Mouse (Mus musculus): ENCODE measurements around the gene Crabp2. TPM values are rescaled to one million over a fixed set of nuclear protein-coding genes. Genes with fewer than 3 reads are reported as not detected.

The Crabp2 gene
- polyA plus RNA-seq, 1 experiment from 2014 or later, result 834 TPM

DNA sequence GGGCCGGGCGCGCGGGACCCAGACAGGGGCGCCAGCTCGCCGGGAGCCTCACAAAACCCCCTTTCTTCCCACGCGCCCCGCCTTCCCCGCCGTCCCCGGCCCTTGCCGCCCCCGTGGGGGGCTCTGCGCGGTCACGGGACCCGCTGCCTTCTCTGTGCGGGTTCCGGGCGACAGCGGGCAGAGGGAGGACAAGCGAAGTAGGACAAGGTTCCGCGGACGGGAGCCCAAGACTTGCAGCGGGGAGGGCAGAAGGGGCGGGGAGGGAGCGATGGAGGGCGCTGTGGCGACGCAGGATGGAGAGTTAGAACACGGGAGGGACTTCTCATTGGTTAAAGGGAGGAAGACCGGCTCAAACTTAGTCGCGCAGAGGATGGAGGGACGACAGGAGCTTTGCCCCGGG lies 51.7 kb downstream of the Crabp2 start, which contains the start of gene Bcan:
Gene Bcan (minus strand): TSS at position 50 of the 400 bp plus-strand sequence.
- no peaks in the 10 kb centered on the region for H3K36me3 ChIP-seq (replicated peaks)
- H3K9me3 ChIP-seq, result no peaks in the 10 kb centered on the region
- H3K27ac ChIP-seq, result peak within 1 kb of the TSS; percentile 12; the same call in 1 of the 2 replicates
- no peak for DNase-seq (ENCODE audit: extremely low spot score, low spot score)
- H3K4me1 ChIP-seq, result peaks cover 61% of the 10 kb centered on the region
- peaks cover 97% of the 10 kb centered on the region for H3K27me3 ChIP-seq (ENCODE audit: poor library complexity, severe bottlenecking)
- H3K4me3 ChIP-seq, result peak within 1 kb of the TSS; percentile 54
- WGBS, result under 1% methylated on average over 39 of the region's 39 CpGs

DNA sequence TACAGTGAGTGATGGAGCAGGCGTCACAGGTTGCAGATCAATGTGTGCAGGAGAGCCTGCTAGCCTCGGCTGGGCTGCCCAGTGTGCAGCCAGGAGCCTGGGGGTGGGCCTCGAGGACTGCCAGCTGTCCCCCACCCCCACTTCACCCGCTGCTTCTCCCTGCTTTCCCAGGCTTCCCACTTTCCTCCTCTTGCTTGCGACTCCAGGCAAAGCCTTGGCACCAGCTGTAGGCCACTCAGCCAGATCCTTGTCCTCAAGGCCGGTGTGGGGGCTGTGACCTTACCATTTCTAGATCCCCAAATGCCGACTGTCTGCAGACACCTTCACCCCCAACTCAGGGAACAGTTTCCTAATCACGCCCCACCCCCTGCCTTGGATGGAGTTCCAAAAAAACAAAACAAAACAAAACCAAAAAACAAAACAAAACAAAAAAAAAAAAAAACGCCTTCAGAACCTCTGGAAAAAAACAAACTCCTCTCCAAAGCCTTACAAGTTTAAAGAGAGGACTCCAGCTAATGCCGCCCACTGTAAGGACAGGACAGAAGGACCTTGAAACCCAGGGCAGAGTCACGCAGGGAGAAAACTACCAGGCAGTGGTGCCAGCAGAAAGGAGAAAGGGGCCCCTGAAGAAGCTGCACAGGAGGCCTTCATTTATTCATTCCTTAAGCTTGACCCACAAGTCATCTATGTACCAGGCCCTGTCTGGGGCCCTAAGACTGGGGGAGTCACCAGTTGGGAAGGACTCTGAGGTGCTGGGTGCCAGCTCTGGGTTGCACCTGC lies 52.5 kb downstream of the Crabp2 start:
- no peak overlapping the region for H3K27ac ChIP-seq
- 12% methylated on average over 11 of the region's 11 CpGs for WGBS
- peak overlapping the region; percentile 54 for H3K4me3 ChIP-seq
- peaks cover 55% of the 10 kb centered on the region for H3K4me1 ChIP-seq
- no peaks in the 10 kb centered on the region for H3K36me3 ChIP-seq (replicated peaks)
- no peak for DNase-seq (ENCODE audit: extremely low spot score, low spot score)
- H3K9me3 ChIP-seq, result peaks cover 3% of the 10 kb centered on the region; the same call in 1 of the 2 replicates
- H3K27me3 ChIP-seq (ENCODE audit: poor library complexity, severe bottlenecking), result peaks cover 97% of the 10 kb centered on the region

DNA sequence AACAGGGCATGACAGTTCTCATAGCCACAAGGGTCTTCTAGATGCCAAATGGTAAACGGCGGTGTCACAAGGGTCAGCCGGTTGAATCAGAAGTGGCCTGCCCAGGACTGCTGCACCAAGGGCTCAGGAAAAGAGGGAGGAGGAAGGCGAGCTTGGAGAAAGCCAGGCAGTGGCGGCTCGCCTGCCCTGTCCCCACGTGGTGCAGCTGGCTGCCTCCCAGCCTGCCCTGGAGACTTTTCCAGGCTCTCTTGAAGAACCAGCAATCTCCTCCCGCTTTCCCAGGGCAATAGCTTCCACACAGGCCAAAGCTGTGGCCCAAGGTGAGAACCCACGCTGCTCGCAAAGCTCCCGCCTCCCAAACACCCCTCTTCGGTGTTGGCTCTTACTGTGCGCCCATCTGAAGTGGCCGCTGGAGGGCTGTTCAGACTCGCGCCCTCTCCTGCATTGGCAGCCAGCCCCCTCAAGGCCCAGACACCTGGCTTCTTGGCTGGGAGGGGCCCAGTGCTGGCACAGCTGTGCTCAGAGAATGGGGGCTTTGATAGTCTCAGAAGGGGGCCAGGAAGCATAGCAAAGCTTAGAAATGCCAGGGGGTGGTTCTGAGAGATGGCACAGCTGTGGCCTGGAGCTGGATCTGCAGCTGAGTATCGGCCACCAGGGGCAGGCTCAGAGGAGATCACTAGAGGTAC lies 54.0 kb downstream of the Crabp2 start:
- Histone ChIP-seq H3K4me1 (peaks cover 40% of the 10 kb centered on the region), H3K27me3 (ENCODE audit: poor library complexity, severe bottlenecking) (peaks cover 82% of the 10 kb centered on the region), H3K36me3 (replicated peaks) (no peaks in the 10 kb centered on the region), H3K9me3 (peaks cover 8% of the 10 kb centered on the region; the same call in 1 of the 2 replicates), H3K27ac (no peak overlapping the region), H3K4me3 (peak overlapping the region; percentile 11; the same call in 1 of the 2 replicates)
- WGBS, result 6% methylated on average over 17 of the region's 17 CpGs
- DNase-seq (ENCODE audit: extremely low spot score, low spot score), result peak; percentile 15

Other genes with a start within 250 kb of the Crabp2 start
- gene Lrrc71, start 200.0 kb upstream of the Crabp2 start, polyA plus RNA-seq (2016; fragmentation: Nextera tagmentation; extraction: Ambion mirVana), result 0.31 and 0.32 TPM in 2 replicates
- gene Ntrk1, start 153.5 kb upstream of the Crabp2 start, polyA plus RNA-seq (2016; fragmentation: Nextera tagmentation; extraction: Ambion mirVana), result 0.38 and 0.46 TPM in 2 replicates
- gene Insrr, start 151.7 kb upstream of the Crabp2 start, polyA plus RNA-seq (2016; fragmentation: Nextera tagmentation; extraction: Ambion mirVana), result 0.06 and 0.14 TPM in 2 replicates
- gene Pear1, start 124.4 kb upstream of the Crabp2 start, polyA plus RNA-seq (2016; fragmentation: Nextera tagmentation; extraction: Ambion mirVana), result 10.7 and 11.2 TPM in 2 replicates
- 0.09 and 0.10 TPM in 2 replicates for gene Sh2d2a, start 101.9 kb upstream of the Crabp2 start, polyA plus RNA-seq (2016; fragmentation: Nextera tagmentation; extraction: Ambion mirVana)
- 16.9 and 17.3 TPM in 2 replicates for gene Prcc, start 63.1 kb upstream of the Crabp2 start, polyA plus RNA-seq (2016; fragmentation: Nextera tagmentation; extraction: Ambion mirVana)
- gene Hdgf, start 42.3 kb upstream of the Crabp2 start, polyA plus RNA-seq (2016; fragmentation: Nextera tagmentation; extraction: Ambion mirVana), result 199 and 219 TPM in 2 replicates
- 71.4 and 74.8 TPM in 2 replicates for gene Mrpl24, start 29.2 kb upstream of the Crabp2 start, polyA plus RNA-seq (2016; fragmentation: Nextera tagmentation; extraction: Ambion mirVana)
- 87.7 and 88.3 TPM in 2 replicates for gene Isg20l2, start 18.4 kb upstream of the Crabp2 start, polyA plus RNA-seq (2016; fragmentation: Nextera tagmentation; extraction: Ambion mirVana)
- 19.1 and 22.8 TPM in 2 replicates for gene Rrnad1, start 17.9 kb upstream of the Crabp2 start, polyA plus RNA-seq (2016; fragmentation: Nextera tagmentation; extraction: Ambion mirVana)
- 81.2 and 86.9 TPM in 2 replicates for gene Nes, start 22.4 kb downstream of the Crabp2 start, polyA plus RNA-seq (2016; fragmentation: Nextera tagmentation; extraction: Ambion mirVana)
- 0.17 TPM in 2 replicates for gene Bcan, start 51.6 kb downstream of the Crabp2 start, polyA plus RNA-seq (2016; fragmentation: Nextera tagmentation; extraction: Ambion mirVana)
- not detected in 2 replicates for gene Hapln2, start 78.9 kb downstream of the Crabp2 start, polyA plus RNA-seq (2016; fragmentation: Nextera tagmentation; extraction: Ambion mirVana)
- gene Gpatch4, start 94.4 kb downstream of the Crabp2 start, polyA plus RNA-seq (2016; fragmentation: Nextera tagmentation; extraction: Ambion mirVana), result 52.4 and 54.5 TPM in 2 replicates
- 125 and 134 TPM in 2 replicates for gene Naxe, start 109.8 kb downstream of the Crabp2 start, polyA plus RNA-seq (2016; fragmentation: Nextera tagmentation; extraction: Ambion mirVana)
- not detected in 2 replicates for gene Ttc24, start 129.6 kb downstream of the Crabp2 start, polyA plus RNA-seq (2016; fragmentation: Nextera tagmentation; extraction: Ambion mirVana)
- 30.3 and 30.4 TPM in 2 replicates for gene Iqgap3, start 133.3 kb downstream of the Crabp2 start, polyA plus RNA-seq (2016; fragmentation: Nextera tagmentation; extraction: Ambion mirVana)
- 9.4 and 11.1 TPM in 2 replicates for gene Mef2d, start 193.7 kb downstream of the Crabp2 start, polyA plus RNA-seq (2016; fragmentation: Nextera tagmentation; extraction: Ambion mirVana)

All from forebrain, embryonic 10.5 days (tissue).